Mouse (Mus musculus) small intestine, adult 2 months (tissue): ENCODE data around the gene Tmed1.

ENCODE experiments used
- CTCF ChIP-seq: fragments of 200-500 bp; IDR thresholded peaks from 2 replicates; pipeline ENCODE4 v1.5.1; 2012; ENCODE audit warnings: low read depth, mild to moderate bottlenecking, control low read depth, inconsistent platforms, low read length, moderate library complexity, mixed read lengths; ENCODE audit not compliant: insufficient replicate concordance, insufficient read length; ENCODE audit errors: extremely low read depth
- POLR2A ChIP-seq: fragments of 200-500 bp; IDR thresholded peaks from 2 replicates; pipeline ENCODE4 v1.6.1; 2012; ENCODE audit warnings: low read depth, mild to moderate bottlenecking, control low read depth, inconsistent platforms, low read length, moderate library complexity

DNA sequence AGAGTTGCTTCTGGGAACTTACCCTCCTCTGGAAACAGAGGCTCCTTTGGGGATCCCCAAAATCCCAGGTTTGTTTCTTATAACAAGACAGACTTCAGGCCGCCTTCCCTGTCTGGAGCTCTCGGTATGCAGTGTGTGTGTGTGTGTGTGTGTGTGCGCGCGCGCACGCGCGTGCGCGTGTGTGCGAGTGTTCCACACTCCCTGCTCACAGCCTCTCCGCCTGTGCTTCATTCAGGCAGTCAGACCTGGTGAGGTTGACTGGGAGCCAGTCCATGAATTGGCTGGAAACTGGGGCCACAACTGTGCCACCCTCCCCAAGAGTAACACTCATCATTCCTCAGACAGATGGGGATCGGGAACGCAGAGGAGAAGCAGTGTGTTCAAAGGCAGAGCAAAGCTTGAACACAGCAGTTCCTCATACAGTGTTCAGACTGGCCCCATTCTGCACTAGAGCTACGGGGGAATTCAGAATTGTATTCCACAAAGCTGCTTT lies 13.0 kb downstream of the Tmed1 start:
- TF ChIP-seq CTCF (no peak), POLR2A (no peak)
